Mouse (Mus musculus) heart, adult 11 months (tissue): Measurements from ENCODE around the gene Cd83.

Source experiments
- DNase-seq: peaks from one replicate; pipeline ENCODE4 v3.0.0; 2022

Gene Cd83

GRCm38 (mm10) chr13:43784725-43785711 lies at the start of gene Cd83:
Gene Cd83, plus strand, starts transcription at chr13:43784775.
- peak; percentile 99 for DNase-seq

DNA sequence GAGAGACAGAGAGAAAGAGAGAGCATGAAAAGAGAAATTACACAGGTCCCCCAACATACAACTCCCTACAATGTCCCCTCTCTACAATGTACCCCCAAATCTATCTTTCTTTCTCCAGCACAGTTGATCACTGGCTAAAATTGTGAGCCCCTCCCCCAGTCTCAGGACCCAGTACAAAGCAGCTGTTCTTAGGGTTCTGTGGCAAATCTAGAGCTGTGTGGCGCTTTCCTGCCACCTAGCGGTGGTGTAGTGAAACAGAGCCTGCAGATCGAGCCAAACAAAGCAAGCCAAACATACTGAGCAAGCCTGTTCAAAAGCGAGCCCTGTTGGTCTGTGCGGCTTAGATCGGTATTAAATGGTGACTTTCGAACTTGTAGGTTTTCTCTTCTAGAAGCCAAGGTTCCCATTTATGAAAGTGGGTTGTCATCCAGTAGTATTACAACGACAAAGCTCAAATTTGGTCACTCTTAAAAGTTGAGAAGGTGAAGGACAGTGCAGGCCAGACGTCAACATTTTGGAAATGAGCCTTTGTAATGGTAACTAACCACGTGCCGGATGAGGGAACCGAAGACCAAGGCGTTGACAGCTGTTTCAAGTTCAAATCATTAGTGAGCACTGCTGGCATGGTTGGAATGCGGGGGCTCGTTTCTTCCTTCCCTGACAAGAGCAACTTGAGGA lies 44.8 kb upstream of the Cd83 start:
- DNase-seq: peak; percentile 94

DNA sequence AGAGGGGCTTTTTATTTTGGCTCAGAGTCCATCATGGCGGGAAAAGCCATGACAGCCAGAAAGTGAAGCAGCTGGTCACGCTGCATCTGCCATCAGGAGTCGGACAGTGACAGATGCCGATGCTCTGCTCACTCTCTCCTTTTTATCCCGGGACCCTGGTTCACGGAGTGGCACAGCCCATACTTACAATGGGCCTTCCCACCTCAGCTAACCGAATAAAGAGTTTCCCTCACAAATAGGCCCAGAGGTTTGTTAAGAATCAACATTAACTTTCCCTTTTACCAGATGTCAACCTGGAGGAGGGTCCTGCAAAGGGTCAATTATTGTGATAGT lies 44.3 kb upstream of the Cd83 start:
- no peak for DNase-seq

- DNase-seq: no peak
Observed at GRCm38 (mm10) chr13:43742677-43743076, 41.9 kb upstream of the Cd83 start.

GRCm38 (mm10) chr13:43744259-43744658 lies 40.3 kb upstream of the Cd83 start:
- DNase-seq: no peak

DNA sequence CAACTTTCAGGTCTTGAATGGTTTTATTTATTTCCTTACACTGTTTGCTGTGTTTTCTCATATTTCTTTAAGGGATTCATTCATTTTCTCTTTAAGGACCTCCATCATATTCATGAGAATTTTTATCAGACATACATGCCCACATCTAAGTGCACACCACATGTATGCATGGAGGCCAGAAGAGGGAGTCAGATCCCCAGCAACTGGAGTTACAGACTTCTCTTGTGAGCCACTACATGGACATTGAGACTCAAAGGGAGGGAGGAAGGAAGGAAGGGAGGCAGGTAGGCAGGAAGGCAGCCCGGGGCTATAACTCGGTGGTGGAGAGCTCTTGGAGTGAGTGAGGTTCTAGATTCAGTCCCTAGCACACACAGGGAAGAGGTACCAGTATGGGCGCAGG lies 34.3 kb upstream of the Cd83 start:
- no peak for DNase-seq

- no peak for DNase-seq
Observed at GRCm38 (mm10) chr13:43750966-43751365, 33.6 kb upstream of the Cd83 start.

- DNase-seq: no peak
Observed at GRCm38 (mm10) chr13:43752407-43752806, 32.2 kb upstream of the Cd83 start.

- no peak for DNase-seq
Observed at GRCm38 (mm10) chr13:43753652-43754051, 30.9 kb upstream of the Cd83 start.

GRCm38 (mm10) chr13:43754455-43755128 lies 30.0 kb upstream of the Cd83 start:
- DNase-seq: no peak

DNA sequence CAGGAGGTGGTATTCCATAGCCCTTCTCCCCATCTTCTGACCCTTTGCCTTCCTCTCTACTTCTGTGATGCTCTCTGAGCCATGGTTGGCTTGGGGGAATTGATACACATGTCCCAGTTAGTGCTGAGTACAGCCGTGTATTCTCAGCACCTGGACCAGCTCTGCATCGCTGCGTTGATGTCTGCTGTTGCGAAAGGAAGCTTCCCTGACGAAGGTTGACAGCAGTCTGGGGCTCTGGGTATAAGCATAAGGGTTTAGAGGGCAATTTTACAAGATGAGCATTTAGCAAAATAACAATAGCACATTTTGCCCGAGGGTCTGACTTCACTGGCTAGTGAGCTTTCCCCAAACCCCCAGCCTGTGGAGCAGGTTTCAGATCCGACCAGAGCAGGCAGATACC lies 29.0 kb upstream of the Cd83 start:
- peak; percentile 83 for DNase-seq

DNA sequence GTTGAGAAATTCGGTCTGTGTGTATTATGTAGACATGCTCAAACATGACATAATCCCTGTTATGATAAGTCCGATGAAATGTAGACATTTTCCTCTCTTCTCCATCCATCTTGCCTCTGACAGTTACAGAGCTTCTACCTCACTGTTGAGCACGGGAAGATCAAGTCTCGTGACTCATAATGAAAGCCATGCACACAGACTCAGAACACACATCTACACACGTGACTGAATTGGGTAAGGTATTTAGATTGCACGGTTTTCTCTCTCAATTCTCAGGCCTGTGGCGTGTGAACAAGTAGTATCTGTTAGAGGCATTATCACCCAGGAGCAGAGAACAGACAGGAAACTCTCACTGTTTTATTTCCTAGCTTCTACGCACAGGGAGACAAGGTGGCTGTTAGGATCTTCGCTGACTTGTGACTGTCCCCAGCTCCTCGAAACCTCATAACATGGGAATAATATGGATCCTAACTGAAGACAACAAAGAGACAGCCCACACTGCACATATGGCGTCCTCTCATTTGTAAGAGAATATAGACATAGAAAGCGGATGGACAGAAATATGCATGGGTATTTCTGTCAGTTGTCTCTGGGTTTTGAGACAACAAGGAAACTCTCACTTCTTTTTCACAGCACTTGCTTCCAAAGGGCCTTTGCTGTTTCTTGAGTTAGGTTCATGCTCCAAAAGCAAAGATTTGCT lies 23.3 kb upstream of the Cd83 start:
- peak; percentile 45 for DNase-seq

DNA sequence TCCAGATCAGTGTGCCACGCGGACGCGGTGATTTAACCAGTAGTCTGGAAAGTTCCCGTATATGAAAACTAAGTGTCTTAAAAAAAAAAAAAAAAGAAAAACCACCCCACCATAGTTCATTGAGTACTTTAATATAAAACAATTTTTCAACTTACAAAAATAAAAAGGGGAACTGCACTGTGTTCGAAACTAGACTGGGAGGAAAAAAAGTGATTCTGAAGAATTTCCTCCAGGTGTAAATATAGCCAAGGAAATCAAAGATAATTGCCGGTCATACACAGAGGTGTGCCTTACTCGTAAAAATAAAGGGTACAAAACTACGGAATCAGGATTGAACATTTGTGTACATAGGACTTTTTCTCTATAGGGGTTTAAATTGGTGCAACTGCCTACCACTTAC lies 21.7 kb upstream of the Cd83 start:
- DNase-seq: peak; percentile 36

GRCm38 (mm10) chr13:43763301-43763994 lies 21.1 kb upstream of the Cd83 start:
- DNase-seq: peak; percentile 51

- DNase-seq: peak; percentile 92
Observed at GRCm38 (mm10) chr13:43763995-43764579, 20.5 kb upstream of the Cd83 start.

- DNase-seq: peak; percentile 98
Observed at GRCm38 (mm10) chr13:43765293-43765814, 19.2 kb upstream of the Cd83 start.

DNA sequence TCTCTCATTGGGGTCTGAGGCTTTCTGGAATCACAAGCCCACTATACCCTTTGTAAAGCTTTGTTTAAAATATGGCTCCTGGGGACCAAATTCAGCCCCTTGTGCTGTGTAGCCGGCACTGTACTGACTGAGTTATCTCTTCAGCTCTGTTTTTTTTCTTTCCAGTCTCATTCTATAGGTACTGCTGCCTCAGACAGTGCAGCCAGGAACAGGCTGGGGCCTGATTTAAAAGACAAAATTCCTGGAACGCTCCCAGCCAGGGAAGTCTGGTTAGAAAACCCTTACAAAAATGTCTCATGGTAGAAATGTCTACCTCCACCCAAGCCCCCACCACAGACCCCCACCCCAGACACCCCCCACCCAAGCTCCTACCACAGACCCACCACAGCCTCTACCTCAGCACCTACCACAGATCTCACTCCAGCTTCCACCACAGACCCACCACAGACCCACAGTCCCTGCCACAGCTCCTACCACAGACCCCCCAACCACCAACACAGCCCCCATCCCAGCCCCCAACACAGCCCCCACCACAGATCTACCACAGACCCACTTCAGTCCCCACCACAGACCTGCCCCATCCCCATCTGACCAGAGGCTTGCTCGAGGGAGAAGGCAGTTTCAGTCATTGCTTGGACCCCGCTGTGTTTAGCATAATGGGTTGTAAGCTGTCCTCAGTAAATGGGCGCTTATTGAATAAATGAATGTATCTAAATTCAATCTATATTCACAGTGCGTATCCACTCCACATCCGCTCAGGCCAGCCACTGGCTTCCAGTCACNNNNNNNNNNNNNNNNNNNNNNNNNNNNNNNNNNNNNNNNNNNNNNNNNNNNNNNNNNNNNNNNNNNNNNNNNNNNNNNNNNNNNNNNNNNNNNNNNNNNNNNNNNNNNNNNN lies 17.5 kb upstream of the Cd83 start:
- DNase-seq: peak; percentile 73

DNA sequence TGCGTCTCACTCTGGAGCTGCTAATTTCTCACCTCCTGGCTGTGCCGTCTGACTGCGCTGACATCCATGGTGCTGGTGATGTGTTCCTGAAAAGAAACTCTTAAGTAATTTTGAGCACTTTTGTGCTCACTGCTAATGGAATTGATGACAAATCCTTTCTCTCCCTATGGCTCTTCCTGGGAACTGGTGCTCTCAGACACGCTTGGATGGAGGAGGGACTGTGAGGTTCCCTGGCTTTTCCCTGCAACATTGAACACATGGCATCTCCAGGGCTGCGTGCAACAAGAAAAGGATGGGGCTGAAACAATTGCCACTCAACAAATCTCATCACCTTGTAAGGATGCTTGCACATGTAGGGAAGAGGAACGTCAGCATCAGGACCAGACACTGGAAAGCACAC lies 11.6 kb upstream of the Cd83 start:
- peak; percentile 79 for DNase-seq

DNA sequence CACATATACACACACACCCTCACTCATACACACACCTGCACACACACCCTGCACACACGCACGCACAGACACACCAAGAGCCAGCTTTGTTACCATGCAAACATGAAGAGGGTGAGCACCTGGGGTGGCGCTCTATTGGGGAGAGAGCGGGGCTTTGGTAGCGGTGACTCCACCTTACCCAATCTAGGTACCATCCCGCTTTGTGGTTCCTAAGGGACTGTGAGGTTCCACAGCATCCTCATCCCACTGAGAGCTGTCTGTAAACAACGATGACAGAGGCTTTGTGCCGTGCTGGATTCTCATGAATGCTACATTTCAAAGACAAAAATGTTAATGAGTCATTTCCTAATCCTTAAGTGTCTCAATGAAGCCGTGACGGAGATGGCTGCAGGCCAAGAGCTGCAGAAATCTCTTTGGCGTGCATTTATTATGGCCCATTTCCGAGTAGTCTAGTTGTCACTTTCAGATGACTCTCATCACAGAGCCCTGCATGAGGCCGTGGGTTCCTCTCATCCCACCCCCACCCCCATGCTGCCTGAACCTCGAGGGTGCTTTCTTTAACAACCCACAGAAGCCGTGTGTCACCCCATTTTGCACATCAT lies 10.5 kb upstream of the Cd83 start:
- peak; percentile 94 for DNase-seq
